Mouse (Mus musculus) midbrain, embryonic 16.5 days (tissue): Measurements from ENCODE around the gene Eme1. TPM values are rescaled to one million over a fixed set of nuclear protein-coding genes. Genes with fewer than 3 reads are reported as not detected.
A peak's percentile ranks its signal among the peaks of the same experiment; 100 is the strongest.

Source experiments
- ATAC-seq: fragments of 200-750 bp; cut with Nextera tagmentation; 2 replicates; pipeline ENCODE4 v1.8.0; 2017; ENCODE audit warnings: moderate TSS enrichment
- H3K27ac ChIP-seq: fragments of 300-500 bp; sonication (generic); 2 replicates; pipeline ENCODE4 v1.5.1; 2014; ENCODE audit warnings: mild to moderate bottlenecking, low read length, mixed read lengths
- H3K27me3 ChIP-seq: fragments of 300-500 bp; sonication (generic); 2 replicates; pipeline ENCODE4 v1.6.1; 2014; ENCODE audit warnings: low read depth, low read length, mixed read lengths; ENCODE audit not compliant: control insufficient read depth, insufficient read depth
- H3K36me3 ChIP-seq: fragments of 300-500 bp; sonication (generic); 2 replicates; pipeline ENCODE4 v1.6.1; 2014; ENCODE audit warnings: mild to moderate bottlenecking, low read length, moderate library complexity, mixed read lengths; ENCODE audit not compliant: control insufficient read depth, insufficient read depth
- H3K4me1 ChIP-seq: fragments of 300-500 bp; sonication (generic); 2 replicates; pipeline ENCODE4 v1.6.1; 2014; ENCODE audit warnings: mild to moderate bottlenecking, low read length, mixed read lengths; ENCODE audit not compliant: control insufficient read depth, insufficient read depth
- H3K4me2 ChIP-seq: fragments of 300-500 bp; sonication (generic); 2 replicates; pipeline ENCODE4 v1.6.1; 2014; ENCODE audit warnings: mild to moderate bottlenecking, low read length, mixed read lengths
- H3K4me3 ChIP-seq: fragments of 300-500 bp; sonication (generic); 2 replicates; pipeline ENCODE4 v1.5.1; 2014; ENCODE audit warnings: low read depth, mild to moderate bottlenecking, low read length, moderate library complexity, mixed read lengths
- H3K9ac ChIP-seq: fragments of 300-500 bp; sonication (generic); 2 replicates; pipeline ENCODE4 v1.6.1; 2014; ENCODE audit warnings: low read depth, low read length, mixed read lengths
- H3K9me3 ChIP-seq: fragments of 300-500 bp; sonication (generic); replicated peaks from 2 replicates; pipeline ENCODE4 v1.6.1; 2014; ENCODE audit warnings: mild to moderate bottlenecking, low read length, mixed read lengths; ENCODE audit not compliant: control insufficient read depth, poor library complexity, severe bottlenecking
- WGBS: fragments of 180-500 bp; shearing (Covaris S2); extraction: QIAGEN DNeasy Blood & Tissue Kit; methylation state at CpG from one replicate; pipeline ENCODE4 v1.1.7; 2014; 5-methylcytosine and 5-hydroxymethylcytosine counted together
- polyA plus RNA-seq: library from polyadenylated mRNA; unstranded; fragments of >200 nt; fragmentation: Nextera tagmentation; extraction: Ambion mirVana; gene quantifications from 2 replicates; pipeline ENCODE4 v1.2.1, GENCODE M21; 2015

Gene Eme1
- polyA plus RNA-seq, 1 experiment from 2014 or later, result 2.2 TPM

DNA sequence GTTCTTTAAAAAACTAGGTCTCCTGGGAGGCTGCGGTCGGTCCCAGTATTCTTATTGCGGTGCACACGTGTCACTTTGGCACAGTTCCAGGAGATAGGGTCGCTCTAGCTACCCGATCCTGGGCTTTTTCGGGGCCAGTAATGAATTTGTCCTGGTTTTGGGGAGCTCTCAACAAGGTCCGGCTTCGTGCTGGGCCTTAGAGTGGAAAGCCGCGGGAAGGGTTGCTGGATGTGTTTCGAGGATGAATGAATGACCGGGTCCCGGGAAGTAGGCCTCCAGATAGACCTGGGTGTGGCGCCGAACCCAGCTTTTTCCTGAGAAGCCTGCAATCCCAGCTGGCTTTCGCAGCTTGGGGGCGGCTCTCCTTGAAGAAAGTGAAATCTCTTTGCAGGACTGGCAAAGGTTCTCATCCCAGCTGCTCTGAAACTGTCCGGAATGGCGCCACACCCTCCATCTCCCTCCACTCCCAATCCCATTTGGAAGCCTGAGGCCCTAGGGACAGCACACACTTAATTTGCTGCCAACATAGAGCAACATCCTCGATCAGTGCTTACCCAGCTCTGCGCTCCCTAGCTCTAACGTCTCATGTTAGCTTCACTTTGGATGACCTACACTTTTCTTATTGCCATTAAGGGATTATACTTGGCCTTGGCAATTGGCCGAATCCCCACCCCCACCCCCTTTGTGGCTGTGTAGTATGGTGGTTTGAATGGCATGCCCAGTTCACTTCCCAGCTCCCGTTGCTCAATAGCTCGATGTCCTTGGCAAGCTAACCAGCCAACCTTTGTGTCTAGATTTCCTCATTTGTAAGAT is 23.4 kb downstream of the Eme1 start:
- Histone ChIP-seq H3K4me1 (peaks cover 6% of the 10 kb centered on the region), H3K27ac (peak overlapping the region; percentile 69; the same call in 1 of the 2 replicates), H3K9ac (peak overlapping the region; percentile 89), H3K9me3 (no peaks in the 10 kb centered on the region), H3K36me3 (peaks cover 22% of the 10 kb centered on the region), H3K4me2 (peak overlapping the region; percentile 65), H3K4me3 (peak overlapping the region; percentile 100), H3K27me3 (no peaks in the 10 kb centered on the region)
- no peak for ATAC-seq
- WGBS, result 12% methylated on average over 26 of the region's 26 CpGs

DNA sequence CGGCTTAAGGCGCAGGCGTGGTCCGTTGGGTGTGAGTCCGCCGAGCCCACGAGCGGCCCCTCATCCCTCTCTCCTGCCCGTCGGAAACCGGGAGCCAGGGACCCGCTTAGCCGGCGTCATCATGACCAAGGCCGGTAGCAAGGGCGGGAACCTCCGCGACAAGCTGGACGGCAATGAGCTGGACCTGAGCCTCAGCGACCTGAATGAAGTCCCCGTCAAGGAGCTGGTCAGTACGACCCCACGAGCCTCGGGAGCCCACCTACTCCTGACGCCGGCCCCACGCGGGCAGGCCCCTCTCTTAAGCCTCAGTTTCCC is 23.9 kb downstream of the Eme1 start:
- under 1% methylated on average over 28 of the region's 28 CpGs for WGBS
- H3K27me3 ChIP-seq, result no peaks in the 10 kb centered on the region
- peak overlapping the region; percentile 89 for H3K9ac ChIP-seq

DNA sequence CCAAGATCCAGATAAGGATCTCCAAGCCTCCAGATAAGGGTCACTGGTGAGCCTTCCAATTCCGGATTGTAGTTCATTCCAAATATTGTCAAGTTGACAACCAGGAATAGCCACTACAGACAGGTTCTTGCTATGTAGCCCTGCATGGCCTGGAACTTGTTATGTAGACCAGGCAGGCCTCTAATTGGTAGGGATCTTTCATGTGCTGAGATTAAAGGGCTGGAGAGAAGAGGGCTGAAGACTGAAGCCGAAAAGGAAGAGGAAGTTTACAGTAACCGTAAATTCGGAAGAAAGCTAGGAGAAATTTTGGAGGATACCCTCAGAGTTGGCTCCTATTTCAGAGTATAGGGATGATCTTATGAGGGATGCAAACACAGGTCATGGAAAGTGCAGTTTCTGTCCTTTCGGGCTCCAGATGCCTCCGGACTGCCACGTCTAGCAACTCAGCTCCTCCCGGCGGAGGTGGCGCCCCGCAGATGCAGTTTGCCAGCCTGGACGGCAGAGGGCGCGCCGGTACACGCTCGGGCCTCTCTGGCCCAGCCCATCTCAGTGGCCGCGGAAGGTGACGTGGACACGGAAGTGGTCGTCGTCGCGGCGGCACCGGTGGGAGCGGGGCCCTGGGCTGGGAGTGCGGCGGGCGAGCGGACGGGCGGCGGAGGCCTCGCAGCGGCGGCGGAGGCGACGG is 24.4 kb downstream of the Eme1 start, which contains the start of gene Lrrc59:
TSS of gene Lrrc59 (plus strand) at position 569 of the 685 bp plus-strand sequence.
- Histone ChIP-seq H3K4me3 (peak within 1 kb of the TSS; percentile 100), H3K4me2 (peak within 1 kb of the TSS; percentile 65), H3K4me1 (peaks cover 6% of the 10 kb centered on the region), H3K9me3 (no peaks in the 10 kb centered on the region), H3K36me3 (peaks cover 13% of the 10 kb centered on the region), H3K27me3 (no peaks in the 10 kb centered on the region), H3K9ac (peak within 1 kb of the TSS; percentile 89), H3K27ac (peak within 1 kb of the TSS; percentile 69; the same call in 1 of the 2 replicates)
- WGBS, result 8% methylated on average over 33 of the region's 41 CpGs
- ATAC-seq, result peak; percentile 98

More for the DNA sequence above, 23.9 kb downstream of the Eme1 start:
- Histone ChIP-seq H3K4me1 (peaks cover 6% of the 10 kb centered on the region), H3K4me2 (peak overlapping the region; percentile 65), H3K9me3 (no peaks in the 10 kb centered on the region), H3K4me3 (peak overlapping the region; percentile 100), H3K36me3 (peaks cover 17% of the 10 kb centered on the region), H3K27ac (peak overlapping the region; percentile 69; the same call in 1 of the 2 replicates)
- ATAC-seq, result peak; percentile 79; the same call in 1 of the 2 replicates

DNA sequence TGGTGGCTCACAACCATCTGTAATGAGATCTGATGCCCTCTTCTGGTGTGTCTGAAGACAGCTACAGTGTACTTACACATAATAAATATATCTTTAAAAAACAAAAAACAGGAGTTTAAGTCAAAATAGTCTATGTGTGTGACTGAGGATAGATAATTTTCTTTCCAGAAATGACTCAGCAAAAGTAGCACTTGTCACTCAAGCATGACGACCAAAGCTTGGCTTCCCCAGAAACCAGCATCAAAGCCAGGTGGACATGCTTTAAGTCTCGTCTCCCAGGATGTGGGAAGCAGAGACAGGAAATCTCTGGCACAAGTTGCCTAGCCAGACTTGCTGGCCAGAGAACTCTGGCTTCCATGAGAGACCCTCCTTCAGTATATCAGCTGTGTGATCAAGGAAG is 31.6 kb downstream of the Eme1 start:
- Histone ChIP-seq H3K27me3 (no peaks in the 10 kb centered on the region), H3K4me2 (no peak overlapping the region), H3K27ac (no peak overlapping the region), H3K9me3 (no peaks in the 10 kb centered on the region), H3K9ac (no peak overlapping the region), H3K36me3 (no peaks in the 10 kb centered on the region), H3K4me3 (no peak overlapping the region), H3K4me1 (no peaks in the 10 kb centered on the region)
- ATAC-seq, result no peak
- WGBS, result 75% methylated on average over 2 of the region's 2 CpGs

DNA sequence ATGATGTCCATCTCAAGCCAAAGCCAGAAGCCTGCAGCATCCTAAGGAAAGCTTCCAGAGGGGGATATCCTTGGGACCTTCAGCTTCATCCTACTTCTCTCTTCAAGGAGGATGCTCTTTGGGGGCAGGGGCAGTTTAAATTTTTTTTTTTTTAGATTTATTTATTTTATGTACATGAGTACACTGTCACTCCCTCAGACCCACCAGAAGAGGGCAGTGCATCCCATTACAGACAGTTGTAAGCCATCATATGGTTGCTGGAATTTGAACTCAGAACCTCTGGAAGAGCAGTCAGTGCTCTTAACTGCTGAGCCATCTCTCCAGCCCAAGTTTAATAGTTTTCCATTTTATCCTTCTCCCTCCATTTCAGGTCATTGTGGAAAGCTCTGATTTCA is 32.3 kb downstream of the Eme1 start:
- Histone ChIP-seq H3K4me1 (no peaks in the 10 kb centered on the region), H3K9me3 (no peaks in the 10 kb centered on the region; the same call in 1 of the 2 replicates), H3K27ac (no peak overlapping the region), H3K27me3 (no peaks in the 10 kb centered on the region), H3K4me3 (no peak overlapping the region), H3K36me3 (no peaks in the 10 kb centered on the region), H3K9ac (no peak overlapping the region), H3K4me2 (no peak overlapping the region)
- no peak for ATAC-seq

DNA sequence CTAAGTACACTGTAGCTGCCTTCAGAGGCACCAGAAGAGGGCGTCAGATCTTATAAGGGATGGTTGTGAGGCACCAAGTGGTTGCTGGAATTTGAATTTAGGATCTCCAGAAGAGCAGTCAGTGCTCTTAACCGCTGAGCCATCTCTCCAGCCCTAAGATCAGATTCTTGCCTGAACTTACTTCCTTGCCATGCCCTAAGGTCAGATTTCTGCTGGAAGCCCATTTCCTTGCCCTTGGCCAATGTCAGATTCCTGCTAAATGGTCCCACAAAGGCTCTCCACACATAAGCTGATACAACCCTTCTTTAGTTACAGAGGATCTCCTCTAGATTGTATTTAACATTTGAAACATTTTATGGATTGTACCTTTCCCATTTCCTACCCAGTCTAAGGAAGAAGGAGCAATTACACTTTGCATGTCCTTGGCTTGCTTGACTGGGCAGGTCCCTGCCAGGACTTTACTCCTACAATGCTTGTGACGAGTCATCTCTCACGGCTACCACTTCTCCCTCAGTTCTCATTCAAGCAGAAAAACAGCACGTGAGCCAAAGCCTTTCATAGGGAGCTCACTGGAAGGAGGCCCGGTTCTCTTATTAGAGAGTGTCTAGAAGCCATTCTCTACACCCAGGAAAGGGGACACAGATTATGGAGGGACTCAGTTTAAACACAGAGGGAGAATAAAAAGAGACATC is 32.9 kb downstream of the Eme1 start:
- Histone ChIP-seq H3K9ac (no peak overlapping the region), H3K27me3 (no peaks in the 10 kb centered on the region), H3K4me1 (no peaks in the 10 kb centered on the region), H3K4me2 (no peak overlapping the region), H3K4me3 (no peak overlapping the region), H3K9me3 (no peaks in the 10 kb centered on the region; the same call in 1 of the 2 replicates), H3K27ac (no peak overlapping the region), H3K36me3 (no peaks in the 10 kb centered on the region)
- ATAC-seq, result no peak
- 54% methylated on average over 6 of the region's 6 CpGs for WGBS

DNA sequence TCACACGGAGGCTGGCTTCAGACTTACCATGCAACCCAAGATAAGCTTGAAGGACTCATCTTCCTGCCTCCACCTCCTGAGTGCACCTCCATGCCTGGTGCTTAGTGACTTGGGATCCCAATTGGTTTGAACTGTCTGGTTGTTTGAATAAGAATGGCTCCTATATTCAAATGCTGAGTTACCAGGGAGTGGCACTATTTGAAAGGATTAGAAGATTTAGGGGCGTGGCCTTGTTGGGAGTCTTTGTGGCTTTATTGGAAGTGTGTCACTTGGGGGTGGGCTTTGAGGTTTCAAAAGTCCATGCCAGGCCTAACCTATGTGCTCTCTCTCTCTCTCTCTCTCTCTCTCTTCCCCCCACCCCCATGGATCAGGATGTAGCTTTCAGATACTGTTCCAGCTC is 36.1 kb downstream of the Eme1 start:
- H3K27ac ChIP-seq, result no peak overlapping the region
- no peaks in the 10 kb centered on the region for H3K27me3 ChIP-seq
- no peak overlapping the region for H3K4me3 ChIP-seq
- no peaks in the 10 kb centered on the region; the same call in 1 of the 2 replicates for H3K9me3 ChIP-seq
- H3K4me2 ChIP-seq, result no peak overlapping the region
- H3K9ac ChIP-seq, result no peak overlapping the region
- ATAC-seq, result no peak
- no peaks in the 10 kb centered on the region for H3K4me1 ChIP-seq
- WGBS, result 89% methylated on average over 2 of the region's 2 CpGs
- no peaks in the 10 kb centered on the region for H3K36me3 ChIP-seq

DNA sequence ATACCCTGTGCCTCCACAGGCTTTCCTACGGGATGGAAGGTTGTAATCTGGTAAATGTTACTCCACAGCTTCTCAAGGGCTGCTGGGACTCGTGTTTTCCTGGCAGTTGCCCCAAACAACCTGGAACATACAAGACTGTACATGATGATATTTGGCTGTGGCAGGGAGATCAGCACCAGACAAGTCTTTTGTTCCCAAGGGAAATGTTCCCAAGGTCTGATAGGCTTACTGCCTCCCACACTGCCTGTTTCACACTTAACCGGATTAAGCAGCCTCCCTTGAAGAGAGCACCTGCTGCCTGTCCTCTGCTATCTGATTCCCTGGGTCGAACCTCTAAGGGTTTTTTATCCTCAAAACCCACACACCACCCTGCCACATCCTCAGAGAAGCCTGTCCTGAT is 38.3 kb downstream of the Eme1 start:
- no peak for ATAC-seq

More for the DNA sequence above, 38.3 kb downstream of the Eme1 start:
- 16% methylated on average over 4 of the region's 4 CpGs for WGBS
- Histone ChIP-seq H3K9ac (no peak overlapping the region), H3K27ac (no peak overlapping the region), H3K4me1 (no peaks in the 10 kb centered on the region), H3K27me3 (no peaks in the 10 kb centered on the region), H3K4me3 (no peak overlapping the region), H3K4me2 (no peak overlapping the region), H3K36me3 (no peaks in the 10 kb centered on the region), H3K9me3 (no peaks in the 10 kb centered on the region; the same call in 1 of the 2 replicates)
